Mouse (Mus musculus): ENCODE results near the gene Styk1. TPM values are rescaled to one million over a fixed set of nuclear protein-coding genes. Genes with fewer than 3 reads are reported as not detected.
"Not testable (repeated sequence)": the region's sequence is repeated elsewhere in the genome, so short reads cannot be mapped to it uniquely, and the experiment has no call there.

The Styk1 gene
- polyA plus RNA-seq, 2 experiments, result 0.32 to 0.65 TPM

- peak overlapping the region; percentile 83 to 86 for H3K4me3 ChIP-seq (ENCODE audit: insufficient read depth in 1 of 2, low read depth in 2 of 2, low read length in 2 of 2)
- H3K9ac ChIP-seq (replicated peaks), result peak overlapping the region; percentile 82
- peak in 1 of 3 experiments; percentile 14 for DNase-seq (ENCODE audit: low read depth in 3 of 3, low spot score in 3 of 3)
- H3K27me3 ChIP-seq (ENCODE audit: control insufficient read depth, insufficient read depth, low read length), result no peaks in the 10 kb centered on the region
- H3K9me3 ChIP-seq (ENCODE audit: control insufficient read depth, low read length), result no peaks in the 10 kb centered on the region
- H3K4me2 ChIP-seq (ENCODE audit: low read depth), result peak overlapping the region; percentile 85
- H3K27ac ChIP-seq, result no peak overlapping the region
- H3K36me3 ChIP-seq (replicated peaks; ENCODE audit: control insufficient read depth, insufficient read depth, low read depth), result no peaks in the 10 kb centered on the region; the same call in none of the 2 replicates
- peak; percentile 56 for ATAC-seq (ENCODE audit: insufficient read depth)
- TF ChIP-seq CTCF (IDR thresholded peaks at IDR 0.05; ENCODE audit: low read depth) (no peak), EP300 (IDR thresholded peaks at IDR 0.05; ENCODE audit: low read depth) (no peak)
- peaks cover 5 to 12% of the 10 kb centered on the region in 2 experiments; a peak in 3 of 4 replicates for H3K4me1 ChIP-seq (replicated peaks; ENCODE audit: control insufficient read depth in 2 of 2, insufficient read depth in 2 of 2, low read length in 1 of 2)
- 21% methylated on average over 10 of the region's 10 CpGs for WGBS (ENCODE audit: insufficient replicate concordance)
These were observed 61.0 kb downstream of the Styk1 start for GRCm38 (mm10) chr6:131292276-131292990.

GRCm38 (mm10) chr6:131290430-131290829 is 63.0 kb downstream of the Styk1 start:
- Histone ChIP-seq H3K36me3 (replicated peaks; ENCODE audit: control insufficient read depth, insufficient read depth, low read depth) (peaks cover 2% of the 10 kb centered on the region), H3K4me1 (replicated peaks; ENCODE audit: control insufficient read depth in 2 of 2, insufficient read depth in 2 of 2, low read length in 1 of 2) (peaks cover 5 to 12% of the 10 kb centered on the region in 2 experiments; a peak in 3 of 4 replicates), H3K4me2 (ENCODE audit: low read depth) (no peak overlapping the region), H3K9me3 (ENCODE audit: control insufficient read depth, low read length) (no peaks in the 10 kb centered on the region), H3K27me3 (ENCODE audit: control insufficient read depth, insufficient read depth, low read length) (no peaks in the 10 kb centered on the region), H3K4me3 (ENCODE audit: insufficient read depth in 1 of 2, low read depth in 2 of 2, low read length in 2 of 2) (no peak overlapping the region), H3K27ac (no peak overlapping the region), H3K9ac (replicated peaks) (no peak overlapping the region)
- DNase-seq (ENCODE audit: low read depth in 3 of 3, low spot score in 3 of 3) (no peak), ATAC-seq (ENCODE audit: insufficient read depth) (no peak)
- no peak for TF ChIP-seq EP300 (IDR thresholded peaks at IDR 0.05; ENCODE audit: low read depth)
- peak; percentile 70 for TF ChIP-seq CTCF (IDR thresholded peaks at IDR 0.05; ENCODE audit: low read depth)
- WGBS (ENCODE audit: insufficient replicate concordance), result 5% methylated on average over 2 of the region's 2 CpGs

- 77% methylated on average over 2 of the region's 2 CpGs for WGBS (ENCODE audit: insufficient replicate concordance)
- H3K9me3 ChIP-seq (ENCODE audit: control insufficient read depth, low read length); H3K27ac ChIP-seq; H3K9ac ChIP-seq (replicated peaks); H3K36me3 ChIP-seq (replicated peaks; ENCODE audit: control insufficient read depth, insufficient read depth, low read depth); H3K27me3 ChIP-seq (ENCODE audit: control insufficient read depth, insufficient read depth, low read length); H3K4me2 ChIP-seq (ENCODE audit: low read depth); ATAC-seq (ENCODE audit: insufficient read depth); H3K4me1 ChIP-seq (replicated peaks; ENCODE audit: control insufficient read depth in 2 of 2, insufficient read depth in 2 of 2, low read length in 1 of 2); H3K4me3 ChIP-seq (ENCODE audit: insufficient read depth in 1 of 2, low read depth in 2 of 2, low read length in 2 of 2); DNase-seq (ENCODE audit: low read depth in 3 of 3, low spot score in 3 of 3): not testable (repeated sequence)
These were observed 75.2 kb downstream of the Styk1 start for GRCm38 (mm10) chr6:131278160-131278559.

- Histone ChIP-seq H3K27ac (no peak overlapping the region), H3K9ac (replicated peaks) (no peak overlapping the region), H3K4me1 (replicated peaks; ENCODE audit: control insufficient read depth in 2 of 2, insufficient read depth in 2 of 2, low read length in 1 of 2) (peaks cover 0 to 8% of the 10 kb centered on the region in 2 experiments; a peak in 2 of 4 replicates), H3K27me3 (ENCODE audit: control insufficient read depth, insufficient read depth, low read length) (no peaks in the 10 kb centered on the region), H3K4me2 (ENCODE audit: low read depth) (no peak overlapping the region), H3K36me3 (replicated peaks; ENCODE audit: control insufficient read depth, insufficient read depth, low read depth) (no peaks in the 10 kb centered on the region), H3K4me3 (ENCODE audit: insufficient read depth in 1 of 2, low read depth in 2 of 2, low read length in 2 of 2) (no peak overlapping the region), H3K9me3 (ENCODE audit: control insufficient read depth, low read length) (no peaks in the 10 kb centered on the region)
- DNase-seq (ENCODE audit: low read depth in 3 of 3, low spot score in 3 of 3) (no peak), ATAC-seq (ENCODE audit: insufficient read depth) (peak; percentile 68; the same call in 1 of the 2 replicates)
- 30% methylated on average over 4 of the region's 4 CpGs for WGBS (ENCODE audit: insufficient replicate concordance)
- TF ChIP-seq CTCF (IDR thresholded peaks at IDR 0.05; ENCODE audit: low read depth), result no peak
- TF ChIP-seq EP300 (IDR thresholded peaks at IDR 0.05; ENCODE audit: low read depth), result no peak
These were observed 76.7 kb downstream of the Styk1 start for GRCm38 (mm10) chr6:131276659-131277058.

- Histone ChIP-seq H3K27me3 (ENCODE audit: control insufficient read depth, insufficient read depth, low read length) (no peaks in the 10 kb centered on the region), H3K4me1 (replicated peaks; ENCODE audit: control insufficient read depth in 2 of 2, insufficient read depth in 2 of 2, low read length in 1 of 2) (peaks cover 0 to 6% of the 10 kb centered on the region in 2 experiments; a peak in 2 of 4 replicates), H3K9me3 (ENCODE audit: control insufficient read depth, low read length) (no peaks in the 10 kb centered on the region), H3K36me3 (replicated peaks; ENCODE audit: control insufficient read depth, insufficient read depth, low read depth) (no peaks in the 10 kb centered on the region), H3K27ac (no peak overlapping the region), H3K9ac (replicated peaks) (no peak overlapping the region), H3K4me3 (ENCODE audit: insufficient read depth in 1 of 2, low read depth in 2 of 2, low read length in 2 of 2) (no peak overlapping the region), H3K4me2 (ENCODE audit: low read depth) (no peak overlapping the region)
- TF ChIP-seq EP300 (IDR thresholded peaks at IDR 0.05; ENCODE audit: low read depth) (no peak), CTCF (IDR thresholded peaks at IDR 0.05; ENCODE audit: low read depth) (no peak)
- WGBS (ENCODE audit: insufficient replicate concordance), result 73% methylated on average over 1 of the region's 1 CpGs
- DNase-seq (ENCODE audit: low read depth in 3 of 3, low spot score in 3 of 3) (no peak), ATAC-seq (ENCODE audit: insufficient read depth) (no peak)
These were observed 81.1 kb downstream of the Styk1 start for GRCm38 (mm10) chr6:131272311-131272710.
